Mouse (Mus musculus) hindbrain, embryonic 11.5 days (tissue): ENCODE data around the gene Itgb3. TPM values are rescaled to one million over a fixed set of nuclear protein-coding genes. Genes with fewer than 3 reads are reported as not detected.
"Not testable (repeated sequence)": the region's sequence is repeated elsewhere in the genome, so short reads cannot be mapped to it uniquely, and the experiment has no call there.

ENCODE experiments used
- ATAC-seq: fragments of 200-750 bp; cut with Nextera tagmentation; 2 replicates; pipeline ENCODE4 v1.8.0; 2017; ENCODE audit warnings: mild to moderate bottlenecking, moderate TSS enrichment, moderate library complexity; ENCODE audit not compliant: low FRiP score
- DNase-seq: peaks from one replicate; pipeline ENCODE4 v3.0.0-alpha.2; 2015; ENCODE audit warnings: low spot score
- H3K27ac ChIP-seq: fragments of 300-500 bp; sonication (generic); 2 replicates; pipeline ENCODE4 v1.5.1; 2014; ENCODE audit warnings: mild to moderate bottlenecking, low read depth, low read length
- H3K27me3 ChIP-seq: fragments of 300-500 bp; sonication (generic); 2 replicates; pipeline ENCODE4 v1.6.1; 2014; ENCODE audit warnings: mild to moderate bottlenecking, low read length, moderate library complexity, mixed read lengths; ENCODE audit not compliant: control insufficient read depth, insufficient read depth
- H3K36me3 ChIP-seq: fragments of 300-500 bp; sonication (generic); 2 replicates; pipeline ENCODE4 v1.6.1; 2014; ENCODE audit warnings: mild to moderate bottlenecking, low read length, moderate library complexity, mixed read lengths; ENCODE audit not compliant: control insufficient read depth, insufficient read depth
- H3K4me1 ChIP-seq: fragments of 300-500 bp; sonication (generic); replicated peaks from 2 replicates; pipeline ENCODE4 v1.6.1; 2014; ENCODE audit warnings: low read length, mixed read lengths; ENCODE audit not compliant: control insufficient read depth, insufficient read depth
- H3K4me2 ChIP-seq: fragments of 300-500 bp; sonication (generic); replicated peaks from 2 replicates; pipeline ENCODE4 v1.6.1; 2014; ENCODE audit warnings: mild to moderate bottlenecking, low read depth, low read length
- H3K4me3 ChIP-seq: fragments of 300-500 bp; sonication (generic); 2 replicates; pipeline ENCODE4 v1.5.1; 2014; ENCODE audit warnings: low read depth, low read length
- H3K9ac ChIP-seq: fragments of 300-500 bp; sonication (generic); 2 replicates; pipeline ENCODE4 v1.6.1; 2014; ENCODE audit warnings: low read depth, low read length
- H3K9me3 ChIP-seq: fragments of 300-500 bp; sonication (generic); 2 replicates; pipeline ENCODE4 v1.6.1; 2016; ENCODE audit warnings: low read length; ENCODE audit not compliant: control insufficient read depth
- WGBS: fragments of 180-500 bp; shearing (Covaris S2); extraction: QIAGEN DNeasy Blood & Tissue Kit; methylation state at CpG from one replicate; pipeline ENCODE4 v1.1.7; 2014; 5-methylcytosine and 5-hydroxymethylcytosine counted together
- polyA plus RNA-seq: library from polyadenylated mRNA; unstranded; fragments of >200 nt; fragmentation: Nextera tagmentation; extraction: Ambion mirVana; gene quantifications from 2 replicates; pipeline ENCODE4 v1.2.1, GENCODE M21; 2014

The Itgb3 gene
- polyA plus RNA-seq, 1 experiment from 2014 or later, result 1.3 TPM

DNA sequence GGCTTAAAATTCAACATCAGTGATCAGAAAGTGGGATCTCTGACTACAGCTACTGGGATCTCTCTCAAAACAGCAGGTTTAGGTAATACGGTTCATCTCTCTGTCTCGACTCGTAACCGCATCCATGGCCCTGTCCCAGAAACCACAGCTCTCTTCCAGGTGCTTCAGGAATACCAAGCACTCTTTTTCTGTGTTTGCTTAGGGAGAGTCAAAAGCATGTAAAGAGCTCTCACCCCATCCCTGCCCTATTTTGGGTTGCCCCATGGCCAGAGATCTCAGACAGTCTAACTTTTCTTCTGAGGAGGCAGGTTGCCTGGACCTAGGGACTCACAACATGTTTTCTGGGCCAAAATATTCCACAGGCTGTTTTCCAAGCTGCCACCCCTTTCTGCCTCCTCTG, 39.5 kb upstream of the Itgb3 start:
- no peak for ATAC-seq

DNA sequence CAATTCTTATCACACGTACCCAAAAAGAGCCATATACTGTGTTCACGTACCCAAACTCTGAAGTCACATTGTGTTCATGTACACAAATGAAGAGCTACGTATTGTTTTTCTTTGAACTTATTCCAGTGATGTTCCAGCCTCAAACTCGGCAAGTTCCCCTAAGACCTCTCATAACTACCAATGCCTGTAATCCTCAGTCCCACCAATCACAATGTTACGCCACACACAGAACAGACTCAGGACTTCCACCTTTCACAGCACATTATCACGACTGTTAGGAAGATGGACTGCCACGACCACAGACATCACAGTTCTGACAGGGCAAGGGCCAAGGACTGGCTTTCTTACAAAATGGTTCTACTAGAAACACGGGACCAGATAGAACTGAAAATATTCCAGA, 37.3 kb upstream of the Itgb3 start:
- not testable (repeated sequence) for H3K4me1 ChIP-seq, H3K9me3 ChIP-seq, ATAC-seq, H3K27ac ChIP-seq, H3K4me3 ChIP-seq, H3K27me3 ChIP-seq, H3K9ac ChIP-seq, H3K36me3 ChIP-seq, DNase-seq, H3K4me2 ChIP-seq
- 89% methylated on average over 8 of the region's 8 CpGs for WGBS

More for the DNA sequence above, 39.5 kb upstream of the Itgb3 start:
- H3K4me1 ChIP-seq, result no peaks in the 10 kb centered on the region
- DNase-seq, result no peak
- no peaks in the 10 kb centered on the region for H3K36me3 ChIP-seq
- H3K9me3 ChIP-seq, result no peaks in the 10 kb centered on the region
- H3K4me3 ChIP-seq, result no peak overlapping the region
- H3K4me2 ChIP-seq, result no peak overlapping the region
- WGBS, result 95% methylated on average over 4 of the region's 4 CpGs
- H3K9ac ChIP-seq, result no peak overlapping the region
- H3K27ac ChIP-seq, result no peak overlapping the region
- H3K27me3 ChIP-seq, result no peaks in the 10 kb centered on the region

DNA sequence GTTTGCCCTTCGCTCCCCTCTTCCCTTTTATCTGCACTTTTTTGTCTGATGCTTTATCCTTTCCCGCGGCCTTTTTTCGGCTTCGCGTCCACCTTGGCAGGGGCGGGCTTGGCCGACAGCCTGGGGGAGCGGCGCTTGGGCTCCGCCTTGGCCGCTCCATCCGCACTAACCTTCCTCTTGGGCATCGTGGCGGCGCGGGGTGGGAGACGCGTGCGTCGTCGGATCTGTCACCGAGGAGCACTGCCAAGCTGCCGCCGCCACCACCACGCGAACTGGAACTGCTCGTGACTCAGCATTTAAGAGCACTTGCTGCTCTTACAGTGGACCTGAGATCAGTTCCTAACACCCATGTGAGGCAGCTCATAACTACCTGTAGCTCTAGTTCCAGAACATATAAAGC, 36.4 kb upstream of the Itgb3 start:
- Histone ChIP-seq H3K4me2 (peak overlapping the region; percentile 54), H3K9ac (0 out of 2 replicates have a peak overlapping the region, but pooled peaks have one; percentile 23), H3K4me3 (peak overlapping the region; percentile 28)
- H3K36me3 ChIP-seq, H3K27ac ChIP-seq, H3K27me3 ChIP-seq, H3K4me1 ChIP-seq, ATAC-seq, H3K9me3 ChIP-seq: not testable (repeated sequence)
- peak; percentile 51 for DNase-seq
- WGBS, result 4% methylated on average over 28 of the region's 28 CpGs

DNA sequence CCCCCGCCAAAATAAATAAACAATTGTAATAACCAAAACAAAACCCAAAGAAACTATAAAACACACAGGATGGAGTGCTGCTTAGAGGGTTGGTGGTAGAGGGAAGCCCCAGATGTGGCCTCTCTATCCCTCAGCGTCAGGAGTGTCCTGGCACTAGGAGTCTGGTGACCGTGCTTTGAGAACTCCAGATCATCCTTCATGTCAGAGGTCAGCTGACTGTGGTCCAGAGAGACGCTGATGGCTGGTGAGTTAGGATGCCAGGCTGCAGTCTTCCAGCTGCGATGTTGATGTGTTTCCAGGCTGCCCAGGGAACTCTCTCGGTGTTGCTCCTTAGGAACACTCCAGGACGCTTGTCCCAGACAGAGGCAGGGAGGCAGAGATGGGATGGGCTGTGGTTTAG, 35.7 kb upstream of the Itgb3 start:
- Histone ChIP-seq H3K4me2 (no peak overlapping the region), H3K9me3 (no peaks in the 10 kb centered on the region), H3K27me3 (no peaks in the 10 kb centered on the region), H3K4me1 (no peaks in the 10 kb centered on the region), H3K27ac (no peak overlapping the region), H3K9ac (no peak overlapping the region), H3K36me3 (no peaks in the 10 kb centered on the region), H3K4me3 (no peak overlapping the region)
- ATAC-seq (no peak), DNase-seq (no peak)
- 53% methylated on average over 7 of the region's 7 CpGs for WGBS

DNA sequence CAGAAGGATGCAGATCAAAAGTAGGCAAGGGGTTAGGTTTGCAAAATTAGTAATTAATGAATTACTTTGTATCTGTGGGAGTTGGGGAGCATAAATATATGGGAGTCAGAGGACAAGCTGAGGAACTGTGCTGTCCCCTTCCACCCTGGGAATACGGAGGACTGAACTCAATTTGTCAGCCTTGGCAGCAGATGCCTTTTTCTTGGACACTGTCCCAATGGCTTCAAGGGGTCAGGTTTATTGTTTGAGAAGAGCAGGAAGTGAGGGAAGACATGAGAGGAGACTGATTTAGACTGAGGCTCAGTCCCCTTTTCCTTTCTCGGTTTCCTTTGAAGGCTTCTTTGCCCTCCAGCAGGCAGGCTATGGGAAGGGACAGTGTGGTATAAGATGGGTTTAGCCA, 35.2 kb upstream of the Itgb3 start:
- 79% methylated on average over 2 of the region's 2 CpGs for WGBS
- no peak for DNase-seq
- no peak overlapping the region for H3K4me2 ChIP-seq

DNA sequence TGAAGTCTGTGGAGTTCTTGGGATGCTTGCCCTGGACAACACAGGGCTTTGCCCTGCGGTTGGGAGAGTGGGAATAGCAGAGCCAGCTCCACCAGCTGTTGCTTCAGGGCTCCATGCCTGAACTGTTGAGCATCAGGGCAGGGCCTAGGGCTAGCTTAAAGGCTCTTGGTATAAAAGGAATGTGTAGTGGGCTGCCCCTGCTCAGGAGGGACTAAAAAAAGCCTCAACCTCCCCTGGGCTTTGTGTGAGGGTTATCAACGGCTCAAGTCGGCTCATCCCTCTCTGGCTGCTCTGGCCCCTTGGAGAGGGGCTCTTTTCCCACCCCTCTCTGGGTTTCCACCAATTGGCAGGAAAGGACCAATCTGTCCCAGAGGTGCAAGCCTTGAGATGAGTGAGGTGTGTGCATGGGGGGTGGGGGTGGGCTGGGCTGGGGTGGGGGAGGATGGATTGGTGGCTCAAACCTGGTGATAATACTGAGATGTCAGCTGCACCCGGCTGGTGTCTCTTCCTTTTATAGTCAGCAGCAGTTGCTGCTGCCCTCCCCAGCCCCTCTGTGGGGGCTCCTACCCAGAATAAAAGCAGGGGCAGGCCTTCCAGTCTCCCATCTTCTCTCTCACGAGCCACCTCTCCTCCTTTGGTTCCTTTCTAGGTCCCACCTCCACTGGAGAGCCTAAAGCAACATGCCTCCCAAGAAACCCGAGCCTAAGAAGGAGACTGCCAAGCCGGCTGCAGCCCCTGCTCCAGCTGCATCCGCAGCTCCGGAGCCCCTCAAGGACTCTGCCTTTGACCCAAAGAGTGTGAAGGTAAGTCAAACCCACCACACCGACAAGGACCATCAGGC, 30.8 kb upstream of the Itgb3 start:
- Histone ChIP-seq H3K36me3 (no peaks in the 10 kb centered on the region), H3K4me1 (no peaks in the 10 kb centered on the region; the same call in 1 of the 2 replicates), H3K4me3 (no peak overlapping the region), H3K9me3 (no peaks in the 10 kb centered on the region), H3K9ac (no peak overlapping the region), H3K27ac (no peak overlapping the region), H3K4me2 (no peak overlapping the region), H3K27me3 (no peaks in the 10 kb centered on the region)
- ATAC-seq (no peak), DNase-seq (no peak)
- 51% methylated on average over 10 of the region's 10 CpGs for WGBS

More for the DNA sequence above, 35.2 kb upstream of the Itgb3 start:
- no peak overlapping the region for H3K27ac ChIP-seq
- H3K4me3 ChIP-seq, result no peak overlapping the region
- H3K27me3 ChIP-seq, result no peaks in the 10 kb centered on the region
- no peak overlapping the region for H3K9ac ChIP-seq
- no peaks in the 10 kb centered on the region for H3K9me3 ChIP-seq
- H3K36me3 ChIP-seq, result no peaks in the 10 kb centered on the region
- no peaks in the 10 kb centered on the region for H3K4me1 ChIP-seq
- no peak for ATAC-seq

DNA sequence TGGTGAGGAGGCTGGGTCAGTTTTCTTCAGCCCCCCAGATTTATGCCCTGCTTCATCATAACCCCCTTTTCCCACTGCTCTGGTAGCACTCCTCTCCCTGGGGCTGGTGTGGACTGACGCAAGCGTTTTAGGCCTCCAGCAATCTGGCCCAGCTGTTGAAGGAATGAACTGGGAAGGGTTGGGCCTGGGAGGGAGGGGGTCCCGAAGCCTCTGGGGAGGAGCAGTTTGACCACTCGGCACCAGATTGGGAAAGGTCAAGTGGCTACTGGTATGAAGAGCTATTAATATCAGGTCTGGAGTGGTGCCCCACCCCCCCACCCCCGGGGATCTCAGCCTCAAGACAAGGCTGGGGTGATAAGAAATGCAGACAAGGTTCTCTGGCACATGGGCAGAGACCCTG, 29.7 kb upstream of the Itgb3 start:
- Histone ChIP-seq H3K36me3 (no peaks in the 10 kb centered on the region), H3K9me3 (no peaks in the 10 kb centered on the region), H3K4me1 (no peaks in the 10 kb centered on the region; the same call in 1 of the 2 replicates), H3K27ac (no peak overlapping the region), H3K4me2 (no peak overlapping the region), H3K27me3 (no peaks in the 10 kb centered on the region), H3K4me3 (no peak overlapping the region), H3K9ac (no peak overlapping the region)
- ATAC-seq (no peak), DNase-seq (no peak)
- WGBS, result 50% methylated on average over 5 of the region's 5 CpGs

DNA sequence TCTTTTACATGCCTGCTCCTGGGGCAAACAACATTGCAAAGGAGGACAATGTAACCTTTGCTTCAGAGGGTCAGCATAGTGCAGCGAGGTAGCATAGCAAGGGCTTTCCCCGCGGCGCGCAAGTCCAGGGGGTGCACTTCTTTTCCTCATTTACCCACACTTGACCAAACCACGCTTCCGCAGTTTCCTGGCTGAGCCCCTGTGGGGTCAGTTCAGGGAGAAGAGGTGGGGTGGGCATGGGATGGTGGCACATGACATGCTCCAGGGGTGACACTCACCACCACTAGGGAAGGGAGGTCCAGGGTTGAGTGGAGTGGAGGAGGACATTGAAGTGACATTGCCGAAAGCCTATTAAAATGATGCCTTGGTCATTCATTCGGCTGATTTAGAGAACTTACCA, 28.7 kb upstream of the Itgb3 start:
- H3K9ac ChIP-seq, result no peak overlapping the region
- H3K27ac ChIP-seq, result no peak overlapping the region
- DNase-seq, result no peak

DNA sequence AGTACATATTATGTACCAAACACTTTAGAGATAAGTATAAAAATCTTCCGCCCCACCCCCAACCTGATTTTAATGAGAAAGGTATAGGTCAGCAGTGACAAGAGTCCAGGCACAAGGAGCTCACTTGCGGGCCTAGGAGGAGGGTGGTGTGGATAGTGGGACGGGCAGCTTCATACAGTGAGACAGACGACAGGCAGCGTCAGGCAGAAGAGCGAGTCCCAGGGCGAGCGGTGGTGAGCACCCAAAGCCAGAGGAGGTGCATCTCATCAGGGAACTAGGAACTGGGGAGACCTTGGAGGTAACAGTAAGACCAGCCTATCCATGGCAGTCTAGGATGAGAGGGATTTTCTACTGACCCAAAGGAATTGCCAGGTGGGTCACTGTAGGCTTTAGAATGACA, 28.2 kb upstream of the Itgb3 start:
- no peak for ATAC-seq
- Histone ChIP-seq H3K36me3 (no peaks in the 10 kb centered on the region), H3K27me3 (no peaks in the 10 kb centered on the region), H3K4me2 (no peak overlapping the region), H3K27ac (no peak overlapping the region), H3K4me3 (no peak overlapping the region), H3K9ac (no peak overlapping the region), H3K4me1 (no peaks in the 10 kb centered on the region; the same call in 1 of the 2 replicates), H3K9me3 (no peaks in the 10 kb centered on the region)
- WGBS, result 88% methylated on average over 8 of the region's 8 CpGs
- DNase-seq, result no peak

More for the DNA sequence above, 28.7 kb upstream of the Itgb3 start:
- Histone ChIP-seq H3K36me3 (no peaks in the 10 kb centered on the region), H3K4me3 (no peak overlapping the region), H3K27me3 (no peaks in the 10 kb centered on the region), H3K4me1 (no peaks in the 10 kb centered on the region; the same call in 1 of the 2 replicates), H3K4me2 (no peak overlapping the region), H3K9me3 (no peaks in the 10 kb centered on the region)
- ATAC-seq, result no peak
- WGBS, result 89% methylated on average over 9 of the region's 9 CpGs
